Mouse (Mus musculus): ENCODE results near the gene Tmem9b.

GRCm38 (mm10) chr7:109741060-109741459 lies 11.6 kb downstream of the Tmem9b start:
- no peak for TF ChIP-seq CTCF (IDR thresholded peaks at IDR 0.05; ENCODE audit: low read depth, low read length)
- TF ChIP-seq GATA2 (IDR thresholded peaks at IDR 0.05; ENCODE audit: borderline replicate concordance, low read depth, low read length), result no peak
- TF ChIP-seq POLR2AphosphoS5 (IDR thresholded peaks at IDR 0.05; ENCODE audit: insufficient replicate concordance, low read depth, low read length), result no peak

All from G1E (cell line).